19 mouse cellular contexts compared by ENCODE assay signal in genomic region chr5:138708591-138708990, GRCm38 (mm10).
"Had no signal": no experiment of that assay in that cellular context is flagged by ENCODE, and none has a peak within 500 bp of the region (broad histone marks: within the 10 kb centered on the region; RNA-seq: fewer than 3 reads in every experiment).

No protein-coding gene starts in this region.

- H3K4me2 ChIP-seq: liver, embryonic 13.5 days; lung, embryonic 15.5 days; midbrain, embryonic 12.5 days; neural tube, embryonic 13.5 days had no signal

- H3K4me1 ChIP-seq: limb, embryonic 10.5 days; liver, embryonic 13.5 days; lung, embryonic 15.5 days; midbrain, embryonic 12.5 days; neural tube, embryonic 13.5 days had no signal

- ATAC-seq: liver, postnatal 0 days; midbrain, embryonic 16.5 days had no signal

- H3K9ac ChIP-seq: liver, embryonic 13.5 days; liver, postnatal 0 days; lung, embryonic 15.5 days; midbrain, embryonic 12.5 days; neural tube, embryonic 13.5 days had no signal

- H3K4me3 ChIP-seq: layer of hippocampus, adult 2 months; left cerebral cortex, adult 2 months; limb, embryonic 10.5 days; liver, embryonic 13.5 days; lung, embryonic 15.5 days; megakaryocyte, embryonic 14.5 days; midbrain, embryonic 12.5 days; neural tube, embryonic 13.5 days had no signal

- H3K27ac ChIP-seq: kidney, postnatal 0 days; layer of hippocampus, adult 2 months; left cerebral cortex, adult 2 months; limb, embryonic 10.5 days; liver, embryonic 13.5 days; lung, embryonic 15.5 days; macrophage; midbrain, embryonic 12.5 days; neural tube, embryonic 13.5 days; stomach, postnatal 0 days had no signal

- H3K36me3 ChIP-seq: limb, embryonic 10.5 days; liver, embryonic 13.5 days; lung, embryonic 15.5 days; midbrain, embryonic 12.5 days; neural tube, embryonic 13.5 days had no signal

- DNase-seq: kidney, adult 9 months; kidney, postnatal 4 days; liver, embryonic 13.5 days; liver, postnatal 0 days; lung, postnatal 14 days; retina, postnatal 1 day; right cerebral cortex, postnatal 14 days; thymus, postnatal 4 days had no signal

- H3K9me3 ChIP-seq: limb, embryonic 10.5 days; lung, embryonic 15.5 days; midbrain, embryonic 12.5 days had no signal

- H3K27me3 ChIP-seq: liver, embryonic 13.5 days; lung, embryonic 15.5 days; midbrain, embryonic 12.5 days; neural tube, embryonic 13.5 days had no signal
